Mouse (Mus musculus): ENCODE measurements around the gene Nkx6-2.
A peak's percentile ranks its signal among the peaks of the same experiment; 100 is the strongest.

Nkx6-2 gene

DNA sequence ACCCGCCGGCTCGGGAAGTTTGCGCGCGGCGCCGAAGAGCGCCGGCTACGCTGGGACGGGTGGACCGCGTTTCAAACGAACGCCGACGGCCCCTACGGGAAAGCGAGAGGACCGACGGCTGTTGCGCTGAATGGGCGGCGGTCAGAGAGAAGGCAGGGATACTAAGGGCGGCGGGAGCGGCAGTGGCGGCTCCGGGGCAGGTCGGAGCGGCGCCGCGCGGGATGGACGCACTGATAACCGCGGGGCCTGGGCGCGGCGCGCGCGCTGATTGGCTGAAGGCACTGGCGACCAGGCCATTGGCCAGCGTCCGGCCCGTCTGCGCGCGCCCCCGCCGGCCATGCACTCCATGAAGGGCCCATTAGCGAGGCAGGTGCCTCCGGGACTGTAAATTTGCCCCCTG, at the start of gene Nkx6-2:
Gene Nkx6-2 (minus strand): TSS at position 203 of the 400 bp plus-strand sequence.
- no peak for DNase-seq

DNA sequence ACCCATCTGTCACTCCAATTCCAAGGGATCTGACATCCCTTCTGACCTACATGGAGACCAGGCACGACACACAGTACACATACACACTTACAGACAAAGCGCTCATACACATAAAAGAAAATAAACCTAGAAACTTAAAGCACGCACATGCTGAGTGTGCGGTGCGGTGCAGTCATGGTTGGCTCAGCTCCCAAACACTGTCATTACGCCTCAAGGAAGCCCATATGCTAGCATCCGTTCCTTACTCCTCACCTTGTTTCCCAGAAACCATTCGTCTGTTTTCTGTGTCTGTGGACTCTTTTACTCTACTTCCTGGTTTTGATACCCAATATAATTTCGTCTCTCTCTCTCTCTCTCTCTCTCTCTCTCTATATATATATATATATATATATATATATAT, 42.6 kb upstream of the Nkx6-2 start:
- no peak for DNase-seq

DNA sequence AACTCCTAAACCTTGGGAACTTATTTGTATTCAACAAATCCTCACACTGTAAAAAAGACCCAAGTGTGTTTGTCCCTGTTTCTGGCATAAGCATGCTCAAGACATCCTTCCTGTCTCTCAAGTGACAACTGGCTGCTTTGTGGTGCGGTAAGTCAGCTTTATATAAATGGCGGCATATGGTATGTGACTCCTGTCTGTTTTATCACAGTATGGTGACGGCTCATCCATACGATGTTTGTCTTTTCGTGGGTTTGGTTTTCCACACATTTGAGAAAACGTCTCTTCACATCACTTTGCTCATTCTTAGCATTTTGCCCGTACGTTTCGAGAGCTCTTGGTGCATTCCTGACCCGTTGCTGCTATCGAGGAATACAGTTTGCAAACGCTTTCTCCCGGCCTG, 40.0 kb upstream of the Nkx6-2 start:
- DNase-seq = no peak

DNA sequence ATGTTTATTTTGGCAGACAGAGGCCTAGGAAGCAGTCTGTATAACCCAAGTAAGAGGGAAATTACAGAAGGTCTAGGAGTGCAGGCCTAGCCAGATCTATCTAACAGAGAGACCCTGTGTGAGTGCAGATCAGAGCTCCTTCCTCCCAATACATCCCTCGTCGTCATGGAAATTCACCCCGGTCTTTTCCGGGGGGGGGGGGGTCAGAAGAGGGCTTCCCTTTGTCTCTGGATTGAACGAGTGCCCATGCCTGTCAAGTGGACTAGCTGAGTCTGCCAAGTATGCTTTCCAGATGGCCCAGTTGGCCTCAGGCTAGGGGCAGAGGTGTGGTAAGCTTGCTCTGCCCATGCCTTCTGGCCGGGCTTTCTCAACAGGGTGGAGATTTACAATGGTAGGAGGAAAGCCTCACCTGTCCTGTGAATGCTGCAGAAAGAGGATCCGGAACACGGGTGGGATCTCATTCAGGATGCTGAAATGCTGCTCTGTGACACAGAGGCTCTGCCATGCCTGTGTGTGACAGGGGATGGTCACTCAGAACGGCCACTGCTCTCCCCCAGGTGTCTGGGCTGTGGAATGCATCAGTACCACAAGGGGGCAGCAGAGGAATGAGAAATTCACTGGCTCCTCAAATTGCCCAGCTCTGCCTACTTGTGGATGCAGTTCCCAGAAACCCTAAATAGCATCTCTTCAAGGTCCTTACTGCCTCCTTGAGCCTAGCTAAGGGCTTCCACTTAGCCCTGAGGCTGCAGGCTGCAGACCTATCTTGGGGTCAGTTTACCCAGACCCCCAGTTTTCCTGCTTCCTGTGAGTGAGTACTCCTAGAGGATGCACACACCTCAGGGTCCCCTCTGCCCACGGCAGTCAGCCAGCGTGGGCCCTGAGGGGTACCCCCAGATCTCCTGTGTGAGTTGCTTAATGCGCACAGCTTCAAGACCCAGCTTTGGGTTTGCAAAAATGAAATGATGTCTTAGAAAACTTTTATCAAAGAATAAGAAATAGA, 33.5 kb upstream of the Nkx6-2 start:
- DNase-seq = peak; percentile 58

DNA sequence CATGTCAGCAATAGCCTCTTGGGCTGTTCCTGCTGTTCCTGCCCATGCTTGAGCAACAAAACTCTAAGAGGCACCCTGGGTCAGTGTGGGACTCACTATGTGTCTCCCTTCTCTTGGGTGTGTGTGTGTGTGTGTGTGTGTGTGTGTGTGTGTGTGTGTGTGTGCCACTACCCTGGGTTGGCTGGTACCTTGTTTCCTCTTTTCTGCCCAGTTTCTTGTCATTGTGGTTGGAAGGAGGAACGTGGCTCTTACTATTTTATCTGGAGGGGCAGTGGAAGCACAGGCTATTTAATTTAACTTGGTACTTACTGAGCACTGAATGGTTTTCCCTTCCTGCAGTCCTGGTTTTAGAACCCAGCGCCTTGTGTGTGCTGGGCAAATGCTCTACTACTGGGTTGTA, 27.7 kb upstream of the Nkx6-2 start:
- no peak for DNase-seq

DNA sequence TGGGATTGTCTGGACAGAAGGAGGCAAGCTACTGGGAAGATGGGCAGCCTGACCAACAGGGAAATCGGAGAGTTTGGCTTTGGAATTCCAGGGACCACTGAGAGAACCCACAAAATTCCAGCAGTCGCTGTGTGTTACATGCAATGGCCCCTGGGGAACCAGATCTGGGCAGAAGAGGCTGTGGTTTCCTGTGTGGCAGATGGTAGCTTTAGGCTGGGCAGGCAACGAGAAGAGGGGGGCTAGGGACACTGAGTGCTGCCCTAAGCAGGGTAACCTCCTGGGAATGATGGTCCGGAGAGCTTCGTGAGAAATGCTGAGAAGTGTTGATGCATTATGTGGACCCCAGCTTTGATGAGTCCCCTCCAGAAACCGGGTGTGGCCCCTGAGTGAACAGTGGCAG, 13.3 kb upstream of the Nkx6-2 start:
- no peak for DNase-seq

DNA sequence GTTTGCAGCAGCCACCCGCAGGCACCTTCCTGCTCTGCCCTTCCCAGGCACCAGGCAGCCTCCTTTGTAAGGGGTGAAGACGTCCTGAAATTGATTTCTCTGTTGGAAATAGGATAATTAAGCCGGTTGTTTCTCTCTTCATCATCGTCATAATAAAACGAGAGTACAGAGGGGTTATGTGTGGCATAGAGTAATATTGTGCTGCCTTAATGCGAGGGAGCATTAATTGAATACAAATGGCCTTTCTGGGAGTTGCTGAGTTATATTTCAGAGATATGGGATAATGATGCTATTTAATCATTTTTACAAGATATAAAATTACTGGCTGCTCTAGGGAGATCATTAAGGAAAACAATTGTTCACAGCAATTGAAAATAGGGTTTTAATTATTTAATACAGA, 12.7 kb upstream of the Nkx6-2 start:
- DNase-seq = no peak

DNA sequence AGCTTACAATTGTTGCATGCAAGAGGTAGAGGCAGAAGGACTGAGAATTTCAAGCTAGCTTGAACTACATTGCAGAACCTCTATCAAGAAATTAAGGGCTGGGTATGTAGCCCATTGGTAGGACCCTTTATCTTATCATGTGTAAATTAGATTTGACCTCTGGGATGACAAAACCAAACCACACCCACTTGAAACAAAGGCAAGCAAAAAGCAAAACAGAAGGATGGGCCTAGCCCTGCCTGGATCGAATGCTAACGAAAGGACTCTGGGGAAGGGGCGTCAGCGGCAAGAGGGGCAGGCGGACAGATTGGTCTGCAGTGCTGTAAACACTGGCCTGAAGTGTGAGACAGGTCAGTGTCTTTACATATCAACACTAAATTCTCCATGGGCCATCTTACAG, 8.7 kb upstream of the Nkx6-2 start:
- no peak for DNase-seq

DNA sequence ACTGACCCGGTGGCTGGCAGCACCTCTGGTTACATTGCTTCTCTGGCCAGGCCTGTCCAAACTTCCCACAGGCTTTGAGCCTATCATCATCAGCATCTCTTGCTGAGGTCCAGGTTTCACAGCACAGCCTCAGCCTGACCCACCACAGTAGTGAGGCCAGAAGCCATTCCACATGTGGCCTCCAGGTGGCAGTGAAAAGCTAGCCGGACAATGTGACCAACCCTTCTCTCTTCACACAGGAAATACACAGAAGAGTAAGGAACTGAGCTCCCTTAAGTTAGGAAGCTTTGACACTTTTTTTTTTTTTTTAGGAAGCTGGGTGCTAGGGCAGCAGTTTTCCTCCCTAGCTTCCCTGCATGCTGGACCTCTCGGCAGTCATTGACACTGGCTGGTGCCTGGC, 7.7 kb upstream of the Nkx6-2 start:
- no peak for DNase-seq

DNA sequence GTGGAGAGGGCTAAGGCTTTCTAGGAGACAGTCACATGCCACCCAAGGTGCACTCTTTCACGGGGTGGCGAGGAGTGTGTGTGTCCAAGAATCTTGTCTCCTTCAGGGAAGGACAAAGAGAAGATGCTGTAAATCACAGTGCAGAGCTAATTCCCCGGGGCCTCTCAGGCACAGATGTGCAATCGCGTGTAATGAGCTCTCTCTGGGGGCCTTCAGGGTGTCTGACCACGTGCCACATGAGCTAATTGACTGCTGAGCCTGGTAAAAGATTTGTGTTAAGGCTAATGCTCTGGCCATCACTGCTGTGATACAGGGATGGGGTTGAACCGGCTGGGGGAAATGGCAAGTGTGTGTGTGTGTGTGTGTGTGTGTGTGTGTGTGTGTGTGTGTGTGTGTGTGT, 5.3 kb upstream of the Nkx6-2 start:
- no peak for DNase-seq

DNA sequence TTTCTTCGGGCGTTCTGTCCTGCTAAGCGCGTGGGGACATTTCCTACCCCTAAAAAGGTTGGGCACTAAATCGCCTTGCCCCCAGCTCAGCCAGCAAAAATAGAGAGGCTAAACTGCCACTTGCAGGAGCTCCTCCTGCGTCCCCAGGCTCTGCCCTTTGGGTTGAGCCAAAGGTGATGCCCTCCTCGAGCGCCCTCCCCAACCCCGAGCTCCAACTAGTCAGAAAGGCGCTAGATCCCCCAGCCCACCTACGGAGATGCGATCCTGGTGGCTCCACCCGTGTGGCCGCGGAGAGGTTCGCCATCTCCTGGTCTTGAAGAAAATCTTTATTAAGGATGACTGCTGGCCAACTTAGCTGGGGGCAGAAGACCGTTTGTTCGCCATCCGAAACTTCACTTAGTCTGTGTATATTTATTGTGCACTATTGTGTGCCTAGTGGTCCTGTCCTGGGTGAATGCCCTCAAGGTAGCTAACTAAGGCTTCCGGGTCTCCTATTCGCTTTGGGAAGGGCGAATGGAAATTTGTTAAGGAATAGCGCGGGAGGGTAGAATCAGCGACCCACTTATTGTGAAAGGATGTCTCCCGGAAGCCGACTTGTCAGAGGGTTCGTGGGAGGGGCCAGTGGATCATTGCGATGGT, 2.7 kb upstream of the Nkx6-2 start:
- DNase-seq = no peak

DNA sequence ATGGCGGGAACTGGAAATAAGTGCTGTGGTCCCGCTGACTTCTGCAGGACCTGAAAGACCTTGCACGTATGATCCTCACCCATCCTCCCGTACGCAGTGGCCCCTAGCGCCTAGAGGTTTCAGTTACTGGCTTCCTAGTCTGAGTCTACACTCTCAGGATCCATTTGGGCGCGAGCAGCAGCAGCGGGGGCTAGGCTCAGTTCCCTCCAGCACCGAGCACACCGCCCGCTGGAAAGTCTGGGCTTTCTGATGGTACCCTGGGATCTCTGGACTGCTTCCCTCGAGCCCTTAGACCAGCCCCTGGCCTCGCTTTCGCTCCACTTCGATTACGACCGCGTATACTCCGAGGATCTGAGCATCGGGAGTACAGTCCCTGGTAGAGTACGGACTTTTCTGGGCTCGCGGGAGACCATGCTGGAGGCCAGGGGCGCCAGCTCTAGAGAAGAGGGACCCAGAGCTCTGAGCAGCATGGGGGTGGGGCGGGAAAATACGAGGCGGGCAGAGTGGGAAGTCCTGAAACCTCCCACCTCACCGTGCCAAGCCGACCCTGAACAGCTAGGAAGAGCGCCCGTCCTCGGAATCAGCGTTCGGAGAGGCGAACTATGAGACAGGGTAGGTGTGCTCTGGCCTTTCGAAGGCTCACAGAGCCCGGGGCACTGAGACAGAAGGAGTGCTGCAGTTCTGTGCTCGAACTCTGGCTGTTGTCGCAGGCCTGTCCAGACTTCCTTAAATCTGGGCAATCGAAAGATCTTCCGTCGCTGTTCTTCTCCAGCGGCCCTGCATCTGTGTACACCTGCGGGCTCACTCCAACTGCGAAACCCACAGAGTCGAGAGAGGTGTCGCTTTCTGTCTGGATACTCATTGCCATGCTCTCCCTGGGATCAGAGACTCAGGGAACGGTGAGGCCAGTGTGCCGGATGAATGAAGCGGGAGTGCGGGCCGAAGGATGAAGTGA, 1.9 kb upstream of the Nkx6-2 start:
- DNase-seq = no peak

DNA sequence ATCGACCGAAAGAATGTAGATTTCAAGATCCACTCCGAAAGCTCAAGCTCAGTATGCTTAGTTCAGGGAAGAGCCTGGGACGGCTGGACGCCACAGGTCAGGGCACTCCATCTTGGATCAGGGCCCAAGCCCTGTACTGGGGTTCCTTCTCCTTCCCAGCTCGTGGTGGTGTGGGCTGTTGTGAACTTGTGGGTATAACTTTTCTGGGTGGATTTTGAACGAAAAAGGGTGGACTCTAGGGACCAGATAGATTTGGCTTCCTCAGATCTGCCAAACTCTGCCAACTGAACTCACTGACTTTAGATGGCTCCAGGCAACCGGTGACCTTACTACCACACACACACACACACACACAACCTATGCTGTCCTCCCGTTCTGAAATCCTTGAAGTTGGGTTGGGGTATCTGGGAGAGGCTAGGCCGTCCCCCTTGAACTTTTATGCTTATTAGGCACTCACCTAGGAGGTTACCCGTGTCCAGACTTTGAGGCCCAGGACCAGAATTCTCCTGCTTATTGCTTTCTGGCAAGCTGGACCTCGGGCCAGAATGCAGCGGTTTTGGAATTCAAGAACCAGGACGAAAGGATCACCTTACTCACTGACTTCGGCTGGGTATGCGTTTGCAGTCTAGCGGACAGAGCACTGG, 619 bp upstream of the Nkx6-2 start:
- no peak for DNase-seq

DNA sequence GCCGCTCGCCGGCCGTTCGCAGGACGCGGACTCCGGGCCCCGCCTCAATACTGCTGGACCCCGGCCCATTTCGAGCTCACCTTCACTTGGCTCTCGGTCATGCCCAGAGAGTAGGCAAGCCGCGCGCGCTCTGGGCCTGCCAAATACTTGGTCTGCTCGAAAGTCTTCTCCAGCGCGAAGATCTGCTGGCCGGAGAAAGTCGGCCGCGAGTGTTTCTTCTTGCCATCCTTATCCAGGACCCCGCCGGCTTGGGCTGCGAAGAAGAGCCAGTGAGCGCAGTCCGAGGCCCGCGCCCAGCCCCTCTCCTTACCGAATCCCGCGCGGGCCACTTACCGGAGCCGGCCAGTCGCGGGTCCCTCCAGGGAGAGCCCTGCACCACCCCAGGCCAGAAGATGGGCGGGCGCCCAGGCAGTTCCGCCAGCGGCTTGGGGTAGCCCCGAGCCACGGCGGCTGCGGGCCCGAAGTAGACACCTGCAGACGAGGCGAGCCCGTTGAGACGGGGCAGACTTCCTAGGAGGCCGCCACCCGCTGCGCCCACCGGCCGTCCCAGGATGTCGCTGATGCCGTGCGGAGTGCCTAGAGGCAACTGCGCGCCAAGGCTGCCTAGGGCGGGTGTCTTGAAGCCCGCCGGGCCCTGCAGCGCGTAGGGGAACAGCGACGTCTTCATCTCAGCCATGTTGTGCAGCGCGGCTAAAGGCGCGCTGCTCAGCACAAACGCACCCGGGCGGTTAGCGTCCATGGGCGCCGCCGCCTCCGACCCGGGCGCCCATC, 611 bp downstream of the Nkx6-2 start:
- DNase-seq = no peak

DNA sequence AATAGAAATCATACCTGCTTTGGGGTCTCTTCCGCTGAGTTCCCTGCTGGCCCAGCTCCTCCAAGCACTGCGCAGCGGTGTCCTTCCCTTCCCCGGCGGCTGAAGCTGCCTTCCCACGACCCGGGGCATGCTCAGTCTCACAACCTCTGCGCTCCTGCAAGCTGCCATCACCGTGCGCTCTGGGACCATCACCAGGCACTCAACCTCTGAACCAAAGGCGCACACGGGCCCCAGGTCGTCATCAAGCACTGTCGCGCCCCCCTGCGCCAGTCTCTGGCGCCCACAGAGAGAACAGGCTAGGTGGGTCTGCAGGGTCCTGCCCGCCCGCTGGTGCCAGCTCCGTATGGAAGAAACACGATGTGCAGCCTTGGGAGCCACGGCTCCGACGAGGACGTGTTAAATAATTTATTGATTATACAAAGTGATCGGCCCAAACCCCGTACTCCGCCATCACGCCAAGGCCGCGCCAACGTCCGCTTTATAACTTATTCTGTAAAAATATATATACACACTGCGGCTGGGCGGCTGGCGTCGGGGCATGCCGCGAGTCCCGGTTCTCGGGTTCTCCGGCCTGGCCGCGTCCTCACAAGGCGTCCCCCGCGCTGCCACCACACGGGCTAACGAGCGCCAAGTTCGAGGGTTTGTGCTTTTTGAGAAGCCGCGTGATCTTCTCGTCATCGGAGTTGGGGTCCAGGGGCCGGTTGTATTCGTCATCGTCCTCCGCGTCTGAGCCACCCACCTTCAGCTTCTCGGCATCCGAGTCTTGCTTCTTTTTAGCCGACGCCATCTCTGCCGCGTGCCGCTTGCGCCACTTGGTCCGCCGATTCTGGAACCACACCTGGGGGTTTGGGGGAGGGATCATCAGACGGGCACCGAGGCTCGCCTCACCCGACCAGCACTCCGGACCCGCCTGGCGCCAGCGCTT, 1.5 kb downstream of the Nkx6-2 start:
- no peak for DNase-seq

DNA sequence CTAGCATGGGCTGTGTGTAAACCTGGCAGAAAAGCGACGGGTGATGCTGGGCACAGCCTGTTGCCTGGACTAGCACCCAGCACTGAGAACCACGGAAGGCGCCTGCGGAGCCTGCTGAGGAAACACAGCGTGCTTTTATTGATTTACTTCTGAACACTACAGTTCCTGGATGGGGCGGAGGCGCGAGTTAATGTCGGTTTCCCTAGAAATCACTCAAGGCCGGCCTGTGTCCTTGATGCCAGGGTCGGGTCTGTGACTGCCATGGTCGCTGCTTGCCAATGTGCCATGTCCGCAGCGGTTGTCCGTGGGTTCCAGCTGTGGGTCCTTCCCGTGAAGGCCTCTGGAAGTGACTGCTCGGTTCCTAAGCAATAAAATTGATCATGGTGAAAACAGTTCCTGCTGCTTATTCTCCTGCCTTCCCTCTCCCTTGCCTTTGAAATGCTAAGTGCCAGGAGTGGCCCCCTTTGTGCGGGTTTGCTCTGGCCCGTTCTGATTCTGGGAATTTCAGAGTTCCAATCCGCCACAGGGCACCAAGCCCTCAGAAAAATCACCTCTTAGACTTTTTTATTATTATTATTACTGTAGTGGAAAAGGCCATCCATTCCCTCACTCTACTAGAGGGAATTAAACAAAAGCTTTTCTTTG, 3.2 kb downstream of the Nkx6-2 start:
- DNase-seq = no peak

DNA sequence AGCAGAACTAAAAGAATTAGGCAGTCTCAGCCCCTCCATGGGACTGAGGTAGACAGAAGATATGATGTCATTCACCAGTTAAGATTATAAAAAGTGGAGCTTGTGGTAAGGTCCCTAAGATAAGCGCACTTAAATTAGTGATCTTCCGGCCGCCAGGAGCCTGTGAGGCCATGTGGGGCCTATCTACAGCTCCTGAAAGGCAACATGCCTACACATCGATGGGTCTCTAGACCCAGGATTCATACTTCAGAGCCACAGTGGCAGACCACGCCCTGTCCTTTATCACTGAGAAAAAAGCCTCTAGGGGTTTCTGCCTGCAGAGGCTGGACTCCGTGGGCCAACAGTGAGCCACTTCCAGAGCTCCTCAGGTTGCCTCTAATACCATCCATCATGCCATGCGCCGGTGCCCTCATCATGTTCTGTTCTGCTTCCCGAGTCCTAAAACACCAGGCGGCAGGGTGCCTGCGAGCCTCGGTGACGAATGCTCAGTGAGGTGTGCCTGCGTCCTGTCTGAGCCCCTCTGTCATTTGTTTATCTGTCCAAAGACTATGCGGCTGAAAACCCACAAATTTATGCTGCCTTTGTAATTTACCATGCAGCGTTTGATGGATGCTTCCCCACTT, 6.4 kb downstream of the Nkx6-2 start:
- no peak for DNase-seq

DNA sequence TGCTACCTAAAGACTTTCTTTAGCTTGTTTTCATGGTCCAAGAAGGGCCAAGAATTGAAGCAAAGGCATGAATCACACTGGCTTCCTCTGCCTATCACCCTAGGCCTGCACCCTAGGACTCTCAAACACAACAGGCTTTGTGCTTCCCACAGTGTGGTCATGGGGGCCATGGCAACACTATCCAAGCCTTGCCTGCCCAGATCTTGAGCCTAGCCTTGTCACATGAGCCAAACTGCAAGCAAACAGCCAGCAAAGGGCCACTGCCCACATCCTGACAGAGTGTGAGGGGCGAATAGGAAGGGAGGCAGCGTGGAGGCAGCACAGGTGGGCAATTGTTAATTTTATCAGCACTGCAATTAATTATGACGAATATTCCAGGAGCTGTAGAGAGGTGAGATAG, 9.9 kb downstream of the Nkx6-2 start:
- DNase-seq = no peak

DNA sequence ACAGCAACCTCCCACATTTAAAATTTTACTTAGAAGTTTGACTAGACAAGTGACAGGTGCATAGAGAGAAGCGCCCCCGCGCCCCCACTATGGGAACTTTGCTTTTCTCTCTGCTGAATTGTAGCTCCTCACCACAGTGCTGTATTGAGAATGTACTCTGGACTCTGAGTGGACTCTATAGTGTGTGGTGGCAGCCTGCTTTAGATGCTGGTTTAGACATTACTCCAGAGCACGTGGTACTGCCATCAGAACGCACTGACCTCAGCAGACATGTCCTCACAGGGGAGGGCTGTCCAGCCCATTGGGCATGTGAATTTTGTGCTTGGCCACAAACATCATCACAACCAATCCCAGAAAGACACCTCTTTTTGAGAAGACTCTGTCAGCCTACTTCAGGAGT, 11.8 kb downstream of the Nkx6-2 start:
- no peak for DNase-seq

DNA sequence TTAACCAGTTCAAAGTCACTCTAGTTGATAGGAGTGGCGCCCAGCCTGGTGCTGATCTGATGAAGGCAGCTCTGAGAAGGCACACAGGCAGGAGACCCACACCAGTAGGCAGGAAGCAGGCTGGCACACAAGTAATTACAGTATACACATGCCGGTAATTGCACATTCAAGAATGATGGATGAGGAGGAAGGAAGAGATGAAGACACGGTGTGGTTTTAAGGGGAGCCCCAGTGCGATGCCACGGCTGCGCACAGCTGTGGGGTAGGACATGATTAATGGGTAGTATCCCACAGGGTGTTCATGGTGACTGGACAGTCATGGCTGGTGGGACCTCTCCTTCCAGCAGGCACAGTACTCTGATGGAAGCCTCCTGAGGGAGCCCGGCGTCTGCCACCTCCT, 16.1 kb downstream of the Nkx6-2 start:
- no peak for DNase-seq

Measured in cerebellum, adult 11 months (tissue).